Mouse (Mus musculus) small intestine, adult 2 months (tissue): ENCODE results near the gene Adipoq. TPM values are rescaled to one million over a fixed set of nuclear protein-coding genes. Genes with fewer than 3 reads are reported as not detected.

Experiments used
- H3K27ac ChIP-seq: fragments of 200-500 bp; 2 replicates; pipeline ENCODE4 v1.5.1; 2012; ENCODE audit warnings: low read depth, low read length, control low read depth, inconsistent platforms; ENCODE audit not compliant: insufficient read depth
- H3K27me3 ChIP-seq: fragments of 200-500 bp; 2 replicates; pipeline ENCODE4 v1.6.1; 2012; ENCODE audit warnings: mild to moderate bottlenecking, moderate library complexity, low read length, inconsistent platforms; ENCODE audit not compliant: control insufficient read depth, insufficient read depth
- H3K36me3 ChIP-seq: fragments of 200-500 bp; 2 replicates; pipeline ENCODE4 v1.6.1; 2012; ENCODE audit warnings: mild to moderate bottlenecking, low read length, control low read depth, inconsistent platforms; ENCODE audit not compliant: control insufficient read depth, insufficient read depth
- H3K4me1 ChIP-seq: fragments of 200-500 bp; 2 replicates; pipeline ENCODE4 v1.6.1; 2012; ENCODE audit warnings: low read length, inconsistent platforms, mixed read lengths; ENCODE audit not compliant: control insufficient read depth, insufficient read depth, insufficient read length
- H3K4me3 ChIP-seq: fragments of 200-500 bp; 2 replicates; pipeline ENCODE4 v1.5.1; 2012; ENCODE audit warnings: low read depth, mild to moderate bottlenecking, control low read depth, inconsistent platforms, low read length, moderate library complexity
- CTCF ChIP-seq: fragments of 200-500 bp; IDR thresholded peaks from 2 replicates; pipeline ENCODE4 v1.5.1; 2012; ENCODE audit warnings: low read depth, mild to moderate bottlenecking, control low read depth, inconsistent platforms, low read length, moderate library complexity, mixed read lengths; ENCODE audit not compliant: insufficient replicate concordance, insufficient read length; ENCODE audit errors: extremely low read depth
- POLR2A ChIP-seq: fragments of 200-500 bp; IDR thresholded peaks from 2 replicates; pipeline ENCODE4 v1.6.1; 2012; ENCODE audit warnings: low read depth, mild to moderate bottlenecking, control low read depth, inconsistent platforms, low read length, moderate library complexity
- WGBS: fragments of 180-500 bp; shearing (Covaris S2); methylation state at CpG from one replicate; pipeline ENCODE4 v1.1.7; 2018; 5-methylcytosine and 5-hydroxymethylcytosine counted together
- polyA plus RNA-seq: library from polyadenylated mRNA; depleted of rRNA; stranded (reverse); fragments of >200 nt; gene quantifications from 2 replicates; pipeline ENCODE4 v1.2.3, GENCODE M21; 2012

Adipoq gene
- polyA plus RNA-seq, 1 experiment = 1.0 TPM

DNA sequence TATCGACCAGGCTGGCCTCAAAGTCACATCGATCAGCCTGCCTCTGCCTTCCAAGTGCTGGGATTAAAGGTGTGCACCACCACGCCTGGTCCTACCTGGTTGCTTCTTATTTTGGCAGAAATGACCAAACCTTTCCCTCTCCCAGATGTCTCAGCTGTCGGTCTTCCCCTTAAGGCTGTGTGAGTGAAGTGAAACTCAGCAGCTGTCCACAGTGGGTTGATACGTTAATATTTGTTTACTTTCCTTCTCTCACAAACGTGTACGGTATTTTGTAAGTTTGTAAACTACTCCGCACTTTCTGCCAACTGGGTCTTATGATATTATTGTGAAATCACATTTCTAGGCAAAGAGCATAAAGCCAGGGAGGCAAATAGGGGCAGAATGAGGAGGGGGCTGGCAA, 3.1 kb downstream of the Adipoq start:
- Histone ChIP-seq H3K27me3 (0 out of 2 replicates have a peak, but pooled peaks cover 2% of the 10 kb centered on the region), H3K4me1 (no peaks in the 10 kb centered on the region), H3K36me3 (no peaks in the 10 kb centered on the region), H3K4me3 (no peak overlapping the region), H3K27ac (no peak overlapping the region)
- no peak for TF ChIP-seq POLR2A
- TF ChIP-seq CTCF = no peak
- WGBS = 55% methylated on average over 8 of the region's 8 CpGs

- Histone ChIP-seq H3K27ac (no peak overlapping the region), H3K4me3 (no peak overlapping the region), H3K27me3 (0 out of 2 replicates have a peak, but pooled peaks cover 2% of the 10 kb centered on the region), H3K36me3 (no peaks in the 10 kb centered on the region), H3K4me1 (no peaks in the 10 kb centered on the region)
- WGBS = 11% methylated on average over 2 of the region's 2 CpGs
- TF ChIP-seq POLR2A = no peak
- no peak for TF ChIP-seq CTCF
Observed at GRCm38 (mm10) chr16:23151423-23151822, 5.1 kb downstream of the Adipoq start.

- no peak overlapping the region for H3K27ac ChIP-seq
- WGBS = 80% methylated on average over 5 of the region's 5 CpGs
- H3K27me3 ChIP-seq = no peaks in the 10 kb centered on the region
- no peaks in the 10 kb centered on the region for H3K36me3 ChIP-seq
- TF ChIP-seq CTCF (no peak), POLR2A (no peak)
- no peaks in the 10 kb centered on the region for H3K4me1 ChIP-seq
- no peak overlapping the region for H3K4me3 ChIP-seq
Observed at GRCm38 (mm10) chr16:23154261-23154660, 7.9 kb downstream of the Adipoq start.

DNA sequence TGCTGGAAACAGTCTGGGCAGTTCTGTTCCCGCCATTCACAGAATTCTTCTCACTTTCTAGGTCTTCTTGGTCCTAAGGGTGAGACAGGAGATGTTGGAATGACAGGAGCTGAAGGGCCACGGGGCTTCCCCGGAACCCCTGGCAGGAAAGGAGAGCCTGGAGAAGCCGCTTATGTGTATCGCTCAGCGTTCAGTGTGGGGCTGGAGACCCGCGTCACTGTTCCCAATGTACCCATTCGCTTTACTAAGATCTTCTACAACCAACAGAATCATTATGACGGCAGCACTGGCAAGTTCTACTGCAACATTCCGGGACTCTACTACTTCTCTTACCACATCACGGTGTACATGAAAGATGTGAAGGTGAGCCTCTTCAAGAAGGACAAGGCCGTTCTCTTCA, 10.7 kb downstream of the Adipoq start:
- WGBS = 93% methylated on average over 13 of the region's 13 CpGs
- Histone ChIP-seq H3K27ac (no peak overlapping the region), H3K4me3 (no peak overlapping the region), H3K4me1 (no peaks in the 10 kb centered on the region), H3K36me3 (no peaks in the 10 kb centered on the region), H3K27me3 (no peaks in the 10 kb centered on the region)
- TF ChIP-seq POLR2A = no peak
- TF ChIP-seq CTCF = no peak

GRCm38 (mm10) chr16:23158292-23158691, 12.0 kb downstream of the Adipoq start:
- 82% methylated on average over 7 of the region's 7 CpGs for WGBS
- no peaks in the 10 kb centered on the region for H3K36me3 ChIP-seq
- H3K27ac ChIP-seq = no peak overlapping the region
- H3K4me3 ChIP-seq = no peak overlapping the region
- TF ChIP-seq POLR2A (no peak), CTCF (no peak)
- no peaks in the 10 kb centered on the region for H3K4me1 ChIP-seq
- H3K27me3 ChIP-seq = no peaks in the 10 kb centered on the region

DNA sequence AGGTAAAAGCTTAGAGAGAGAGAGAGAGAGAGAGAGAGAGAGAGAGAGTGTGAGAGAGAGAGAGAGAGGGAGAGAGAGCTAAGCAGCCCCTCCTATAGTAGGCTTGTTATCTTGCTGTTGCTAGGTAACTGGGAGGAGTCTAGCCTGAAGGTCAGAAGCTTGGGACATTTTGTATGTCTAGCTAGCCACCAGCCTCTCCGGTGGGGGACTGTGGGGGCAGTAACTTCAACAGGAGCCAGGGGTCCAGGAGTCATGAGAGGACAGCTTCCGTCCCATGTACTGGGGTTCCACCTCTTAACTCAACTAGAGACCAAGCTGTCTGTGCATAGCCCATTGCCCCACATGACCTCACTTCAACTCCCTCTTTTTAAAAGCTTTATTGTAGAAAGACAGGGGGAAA, 12.6 kb downstream of the Adipoq start:
- TF ChIP-seq POLR2A (no peak), CTCF (no peak)
- H3K4me3 ChIP-seq = no peak overlapping the region
- H3K4me1 ChIP-seq = no peaks in the 10 kb centered on the region
- 29% methylated on average over 2 of the region's 2 CpGs for WGBS
- no peak overlapping the region for H3K27ac ChIP-seq
- H3K36me3 ChIP-seq = no peaks in the 10 kb centered on the region
- no peaks in the 10 kb centered on the region for H3K27me3 ChIP-seq

DNA sequence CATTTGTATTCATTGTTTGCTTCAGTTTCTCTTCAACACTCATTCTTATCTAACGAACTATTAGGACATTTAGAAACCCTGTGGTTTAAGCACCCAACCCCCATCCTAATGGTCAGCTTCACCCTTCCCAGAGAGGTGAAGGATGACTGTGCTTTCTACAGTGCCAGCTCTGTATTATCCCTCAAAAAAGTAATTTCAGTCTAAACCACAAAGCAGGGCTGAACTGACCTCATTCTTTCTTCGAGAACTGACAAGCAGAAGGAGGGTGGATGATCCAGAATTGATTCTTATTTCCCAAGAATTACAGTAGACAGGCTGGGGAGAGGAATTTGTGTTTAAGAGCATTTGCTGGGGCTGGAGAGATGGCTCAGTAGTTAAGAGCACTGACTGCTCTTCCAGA, 13.4 kb downstream of the Adipoq start:
- no peak for TF ChIP-seq POLR2A
- TF ChIP-seq CTCF = no peak
- H3K27me3 ChIP-seq = no peaks in the 10 kb centered on the region
- no peaks in the 10 kb centered on the region for H3K4me1 ChIP-seq
- no peak overlapping the region for H3K4me3 ChIP-seq
- no peaks in the 10 kb centered on the region for H3K36me3 ChIP-seq
- 47% methylated on average over 2 of the region's 2 CpGs for WGBS
- no peak overlapping the region for H3K27ac ChIP-seq

- Histone ChIP-seq H3K27ac (no peak overlapping the region), H3K27me3 (no peaks in the 10 kb centered on the region; the same call in 1 of the 2 replicates), H3K4me1 (no peaks in the 10 kb centered on the region), H3K4me3 (no peak overlapping the region), H3K36me3 (no peaks in the 10 kb centered on the region)
- TF ChIP-seq POLR2A = no peak
- no peak for TF ChIP-seq CTCF
- WGBS = 80% methylated on average over 3 of the region's 3 CpGs
Observed at GRCm38 (mm10) chr16:23162116-23162515, 15.8 kb downstream of the Adipoq start.
